Mouse (Mus musculus): ENCODE data around the gene Ccdc167. TPM values are rescaled to one million over a fixed set of nuclear protein-coding genes. Genes with fewer than 3 reads are reported as not detected.
"Not testable (repeated sequence)": the region's sequence is repeated elsewhere in the genome, so short reads cannot be mapped to it uniquely, and the experiment has no call there.

Gene Ccdc167
- polyA plus RNA-seq, 1 experiment from 2014 or later, result 18.2 TPM

DNA sequence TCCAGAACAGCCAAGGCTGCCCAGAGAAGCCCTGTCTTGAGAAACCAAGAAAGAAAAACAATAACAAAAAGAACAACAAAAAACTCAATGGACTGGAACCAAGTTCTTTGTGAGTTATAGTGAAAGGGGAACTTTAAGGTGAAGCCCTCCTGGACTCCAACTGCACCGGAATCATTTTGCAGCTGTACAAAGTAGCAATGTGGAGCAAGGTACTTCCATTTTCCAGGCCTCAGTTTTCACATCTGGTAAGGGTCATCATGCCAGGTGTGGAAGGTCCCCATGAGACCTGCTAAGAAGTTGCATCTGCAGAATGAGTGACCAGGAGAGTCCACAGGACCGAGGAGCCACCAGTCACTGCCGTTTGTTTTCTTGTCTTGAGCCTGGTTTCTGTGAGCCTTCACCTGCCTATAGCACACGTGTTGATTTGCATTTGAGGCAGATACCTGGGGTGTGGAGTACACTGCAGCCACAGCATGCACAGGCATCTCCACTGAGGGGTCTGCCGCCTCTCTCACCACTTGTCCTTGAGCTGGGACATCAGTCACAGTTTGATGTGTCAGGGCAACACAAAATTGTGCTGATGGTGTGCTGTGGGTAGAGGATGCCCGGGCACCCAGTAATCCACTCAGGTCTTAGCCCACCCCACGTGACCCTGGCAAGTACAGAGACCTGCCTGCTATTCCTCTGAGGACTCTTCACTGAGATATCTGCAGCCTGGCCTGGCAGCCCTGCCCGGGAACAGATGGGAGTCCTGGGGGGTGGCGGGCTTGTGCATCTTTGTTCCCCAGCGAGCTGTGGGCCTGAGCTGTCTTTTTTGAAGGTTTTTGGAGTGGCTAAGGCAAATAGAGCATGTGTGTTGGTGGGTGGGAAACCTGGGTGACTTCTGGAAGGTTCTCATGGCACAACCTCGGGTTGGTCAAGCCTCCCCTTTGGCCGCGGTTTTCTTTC lies 3.1 kb upstream of the Ccdc167 start:
- no peaks in the 10 kb centered on the region for H3K36me3 ChIP-seq (ENCODE audit: insufficient read depth)
- no peak overlapping the region for H3K4me3 ChIP-seq (ENCODE audit: low read depth, low read length)
- H3K9me3 ChIP-seq (ENCODE audit: low read depth, low read length), result no peaks in the 10 kb centered on the region
- TF ChIP-seq CTCF (IDR thresholded peaks at IDR 0.05; ENCODE audit: low read depth), result no peak
- no peak overlapping the region for H3K4me2 ChIP-seq
- no peak overlapping the region for H3K9ac ChIP-seq
- 79% methylated on average over 13 of the region's 13 CpGs for WGBS
- DNase-seq, result no peak
- H3K27ac ChIP-seq (ENCODE audit: low read depth), result no peak overlapping the region
- peaks cover 8% of the 10 kb centered on the region for H3K4me1 ChIP-seq (ENCODE audit: insufficient read depth)
- H3K27me3 ChIP-seq (ENCODE audit: insufficient read depth, low read length), result no peaks in the 10 kb centered on the region
- no peak for ATAC-seq (ENCODE audit: insufficient read depth)

DNA sequence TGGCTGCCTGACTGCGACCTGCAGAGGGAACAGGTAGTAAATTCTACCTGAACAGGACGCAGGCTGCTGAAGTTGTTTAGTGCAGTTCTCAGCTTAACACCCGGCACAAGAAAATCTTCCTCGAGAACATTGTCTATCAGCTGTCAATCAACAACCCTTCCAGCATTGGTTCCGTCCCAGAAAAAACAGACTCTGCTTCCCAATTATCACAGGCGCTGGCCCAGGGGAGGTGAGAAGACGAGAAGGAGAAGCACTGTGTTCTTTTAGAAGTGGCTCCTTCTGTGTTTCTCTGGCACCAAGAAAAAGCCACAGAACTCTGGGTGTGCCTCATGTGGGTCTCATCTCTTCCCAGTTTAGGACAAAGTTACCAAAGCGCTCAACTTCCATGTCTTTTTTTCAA lies 1.8 kb upstream of the Ccdc167 start:
- DNase-seq (no peak), ATAC-seq (ENCODE audit: insufficient read depth) (no peak)
- Histone ChIP-seq H3K9ac (no peak overlapping the region), H3K27ac (ENCODE audit: low read depth) (no peak overlapping the region), H3K9me3 (ENCODE audit: low read depth, low read length) (no peaks in the 10 kb centered on the region), H3K4me1 (ENCODE audit: insufficient read depth) (peaks cover 8% of the 10 kb centered on the region), H3K4me2 (no peak overlapping the region), H3K27me3 (ENCODE audit: insufficient read depth, low read length) (no peaks in the 10 kb centered on the region), H3K4me3 (ENCODE audit: low read depth, low read length) (no peak overlapping the region), H3K36me3 (ENCODE audit: insufficient read depth) (no peaks in the 10 kb centered on the region)
- WGBS, result 85% methylated on average over 8 of the region's 8 CpGs
- no peak for TF ChIP-seq CTCF (IDR thresholded peaks at IDR 0.05; ENCODE audit: low read depth)

- peaks cover 29% of the 10 kb centered on the region for H3K4me1 ChIP-seq (ENCODE audit: insufficient read depth)
- not testable (repeated sequence) for H3K4me2 ChIP-seq; H3K36me3 ChIP-seq (ENCODE audit: insufficient read depth); DNase-seq; ATAC-seq (ENCODE audit: insufficient read depth); H3K27me3 ChIP-seq (ENCODE audit: insufficient read depth, low read length); H3K9ac ChIP-seq; H3K27ac ChIP-seq (ENCODE audit: low read depth); H3K9me3 ChIP-seq (ENCODE audit: low read depth, low read length); H3K4me3 ChIP-seq (ENCODE audit: low read depth, low read length)
- 88% methylated on average over 4 of the region's 4 CpGs for whole genome bisulfite sequencing
Measured at GRCm38 (mm10) chr17:29713734-29714133, 3.1 kb downstream of the Ccdc167 start.

DNA sequence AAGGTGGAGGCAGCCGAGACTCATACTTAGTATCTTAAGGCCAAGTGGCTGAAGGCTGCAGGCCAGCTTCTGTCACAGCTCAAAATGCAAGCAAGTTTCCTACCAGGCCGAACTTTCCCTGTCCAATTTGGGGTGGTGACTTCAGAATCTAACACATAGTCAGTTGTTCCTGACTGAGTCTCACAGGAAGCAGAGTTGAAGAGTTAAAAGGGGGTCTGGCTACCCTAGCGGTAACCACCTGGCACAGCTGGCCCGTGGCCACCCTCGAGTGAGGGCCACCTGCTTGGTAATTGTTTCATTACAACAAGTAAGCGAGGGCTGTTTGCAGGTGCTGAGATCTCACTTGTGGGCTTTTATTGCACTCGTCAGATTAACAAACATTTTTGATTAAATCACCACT lies 4.3 kb downstream of the Ccdc167 start:
- H3K4me2 ChIP-seq, result no peak overlapping the region
- H3K4me1 ChIP-seq (ENCODE audit: insufficient read depth), result peaks cover 29% of the 10 kb centered on the region
- H3K27ac ChIP-seq (ENCODE audit: low read depth), result no peak overlapping the region
- no peaks in the 10 kb centered on the region for H3K27me3 ChIP-seq (ENCODE audit: insufficient read depth, low read length)
- TF ChIP-seq CTCF (IDR thresholded peaks at IDR 0.05; ENCODE audit: low read depth), result no peak
- no peak overlapping the region for H3K9ac ChIP-seq
- ATAC-seq (ENCODE audit: insufficient read depth) (no peak), DNase-seq (no peak)
- no peaks in the 10 kb centered on the region for H3K9me3 ChIP-seq (ENCODE audit: low read depth, low read length)
- H3K36me3 ChIP-seq (ENCODE audit: insufficient read depth), result no peaks in the 10 kb centered on the region
- no peak overlapping the region for H3K4me3 ChIP-seq (ENCODE audit: low read depth, low read length)
- 64% methylated on average over 7 of the region's 7 CpGs for WGBS

- no peak for DNase-seq
- Histone ChIP-seq H3K9ac (no peak overlapping the region), H3K27ac (ENCODE audit: low read depth) (no peak overlapping the region), H3K4me1 (ENCODE audit: insufficient read depth) (peaks cover 29% of the 10 kb centered on the region), H3K9me3 (ENCODE audit: low read depth, low read length) (no peaks in the 10 kb centered on the region), H3K4me2 (no peak overlapping the region), H3K36me3 (ENCODE audit: insufficient read depth) (no peaks in the 10 kb centered on the region), H3K27me3 (ENCODE audit: insufficient read depth, low read length) (no peaks in the 10 kb centered on the region), H3K4me3 (ENCODE audit: low read depth, low read length) (no peak overlapping the region)
- 51% methylated on average over 8 of the region's 8 CpGs for WGBS
- no peak for ATAC-seq (ENCODE audit: insufficient read depth)
- TF ChIP-seq CTCF (IDR thresholded peaks at IDR 0.05; ENCODE audit: low read depth), result no peak
Measured at GRCm38 (mm10) chr17:29711745-29712431, 5.0 kb downstream of the Ccdc167 start.

DNA sequence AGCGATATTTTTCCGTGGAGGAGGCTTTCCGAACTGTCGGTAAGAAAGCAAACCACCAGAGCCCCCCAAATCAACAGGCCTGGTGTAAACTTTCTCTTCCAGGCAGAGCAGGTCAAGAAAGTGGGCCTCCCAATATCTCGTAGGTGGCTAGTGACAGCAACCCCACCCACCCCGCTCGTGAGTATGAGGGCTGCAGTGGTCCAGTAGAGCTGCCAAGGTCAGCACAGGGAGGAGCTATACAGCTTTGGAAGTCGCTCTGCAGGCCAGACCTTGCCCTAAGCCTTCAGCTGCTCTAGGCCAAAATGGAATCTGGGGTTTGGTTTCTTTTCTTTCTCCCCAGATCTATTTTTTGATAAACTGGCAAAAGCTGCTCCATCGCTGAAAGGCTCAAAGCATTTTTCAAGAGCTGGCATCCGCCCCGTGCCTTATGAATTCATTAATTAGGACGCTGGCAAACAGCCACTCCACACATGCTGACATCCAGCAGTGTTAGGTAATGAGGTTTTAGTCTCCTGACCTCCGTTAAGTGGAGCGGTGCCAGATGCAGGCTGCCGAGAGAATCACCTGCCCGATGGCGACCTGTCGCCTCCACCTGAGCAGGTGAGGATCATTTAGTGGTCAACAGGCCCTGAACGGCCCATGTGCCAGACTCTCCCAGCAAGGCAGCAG lies 5.6 kb downstream of the Ccdc167 start:
- Histone ChIP-seq H3K4me3 (ENCODE audit: low read depth, low read length) (no peak overlapping the region), H3K27me3 (ENCODE audit: insufficient read depth, low read length) (no peaks in the 10 kb centered on the region), H3K4me2 (no peak overlapping the region), H3K36me3 (ENCODE audit: insufficient read depth) (no peaks in the 10 kb centered on the region), H3K9ac (no peak overlapping the region), H3K4me1 (ENCODE audit: insufficient read depth) (peaks cover 25% of the 10 kb centered on the region), H3K27ac (ENCODE audit: low read depth) (no peak overlapping the region), H3K9me3 (ENCODE audit: low read depth, low read length) (no peaks in the 10 kb centered on the region)
- WGBS, result 47% methylated on average over 19 of the region's 19 CpGs
- ATAC-seq (ENCODE audit: insufficient read depth), result no peak
- peak; percentile 27 for DNase-seq
- TF ChIP-seq CTCF (IDR thresholded peaks at IDR 0.05; ENCODE audit: low read depth), result no peak

All from lung, embryonic 14.5 days (tissue).